Comparison of ENCODE assay signal across 9 mouse cellular contexts in genomic region chr8:86668750-86669149, GRCm38 (mm10). TPM values are rescaled to one million over a fixed set of nuclear protein-coding genes. Genes with fewer than 3 reads are reported as not detected.
DNase-seq lines count a peak whose midpoint lies in the region; ATAC-seq and TF ChIP-seq lines count a peak whose summit lies in the region.
"Had no signal": no experiment of that assay in that cellular context is flagged by ENCODE, and none has a peak within 500 bp of the region (broad histone marks: within the 10 kb centered on the region; RNA-seq: fewer than 3 reads in every experiment).

No protein-coding gene starts in this region.

- ATAC-seq in hindbrain, embryonic 16.5 days, result no peak
- ATAC-seq in hindbrain, embryonic 14.5 days (ENCODE audit: low FRiP score), result no peak
- peak; percentile 66 for ATAC-seq in intestine, embryonic 15.5 days
- peak; percentile 80; the same call in 1 of the 2 replicates for ATAC-seq in limb, embryonic 15.5 days (ENCODE audit: insufficient number of reproducible peaks, low FRiP score, low TSS enrichment, low read depth)
- ATAC-seq in monocyte, adult 5-6 weeks (replicated peaks; ENCODE audit: insufficient number of reproducible peaks, low FRiP score, low TSS enrichment, poor library complexity, severe bottlenecking), result no peak
- ATAC-seq: forebrain, embryonic 13.5 days had no signal

- no peak overlapping the region for H3K4me3 ChIP-seq in hindbrain, embryonic 16.5 days (ENCODE audit: low read length)
- no peak overlapping the region for H3K4me3 ChIP-seq in hindbrain, embryonic 14.5 days (replicated peaks; ENCODE audit: low read length)
- H3K4me3 ChIP-seq in intestine, embryonic 15.5 days (replicated peaks), result no peak overlapping the region
- H3K4me3 ChIP-seq in limb, embryonic 15.5 days, result no peak overlapping the region
- H3K4me3 ChIP-seq: forebrain, embryonic 13.5 days had no signal

- H3K4me1 ChIP-seq in hindbrain, embryonic 16.5 days (ENCODE audit: control insufficient read depth, insufficient read depth, low read depth, low read length), result peaks cover 4% of the 10 kb centered on the region; the same call in 1 of the 2 replicates
- H3K4me1 ChIP-seq in hindbrain, embryonic 14.5 days (replicated peaks; ENCODE audit: control insufficient read depth, insufficient read depth, low read length), result no peaks in the 10 kb centered on the region
- H3K4me1 ChIP-seq in intestine, embryonic 15.5 days (replicated peaks), result no peaks in the 10 kb centered on the region
- no peaks in the 10 kb centered on the region for H3K4me1 ChIP-seq in limb, embryonic 15.5 days
- H3K4me1 ChIP-seq: forebrain, embryonic 13.5 days had no signal

- no peak for TF ChIP-seq CTCF in brain, embryonic 14.5 days (IDR thresholded peaks at IDR 0.05; ENCODE audit: borderline replicate concordance, extremely low read depth, insufficient read depth, insufficient read length)

- DNase-seq in hindbrain, embryonic 14.5 days (ENCODE audit: low spot score), result no peak
- DNase-seq in brain, embryonic 14.5 days (ENCODE audit: low read depth), result peak; percentile 60
- DNase-seq in thymus, postnatal 14 days, result no peak
- DNase-seq: retina, postnatal 1 day had no signal

- peaks cover 15% of the 10 kb centered on the region for H3K36me3 ChIP-seq in hindbrain, embryonic 16.5 days (ENCODE audit: control insufficient read depth, insufficient read depth, low read length)
- H3K36me3 ChIP-seq in hindbrain, embryonic 14.5 days (replicated peaks; ENCODE audit: control insufficient read depth, insufficient read depth), result peaks cover 66% of the 10 kb centered on the region
- H3K36me3 ChIP-seq in intestine, embryonic 15.5 days, result no peaks in the 10 kb centered on the region
- H3K36me3 ChIP-seq in limb, embryonic 15.5 days, result peaks cover 16% of the 10 kb centered on the region

- H3K9ac ChIP-seq in hindbrain, embryonic 16.5 days (ENCODE audit: low read depth, low read length), result no peak overlapping the region
- H3K9ac ChIP-seq in hindbrain, embryonic 14.5 days, result no peak overlapping the region
- H3K9ac ChIP-seq in intestine, embryonic 15.5 days, result no peak overlapping the region
- no peak overlapping the region for H3K9ac ChIP-seq in limb, embryonic 15.5 days
- H3K9ac ChIP-seq: forebrain, embryonic 13.5 days had no signal

- no peaks in the 10 kb centered on the region for H3K27me3 ChIP-seq in hindbrain, embryonic 16.5 days (replicated peaks; ENCODE audit: control insufficient read depth, insufficient read depth, low read length)
- H3K27me3 ChIP-seq in hindbrain, embryonic 14.5 days (ENCODE audit: control insufficient read depth, insufficient read depth, low read length), result no peaks in the 10 kb centered on the region
- H3K27me3 ChIP-seq in intestine, embryonic 15.5 days (replicated peaks), result no peaks in the 10 kb centered on the region
- no peaks in the 10 kb centered on the region for H3K27me3 ChIP-seq in limb, embryonic 15.5 days
- H3K27me3 ChIP-seq: forebrain, embryonic 13.5 days had no signal

- no peak overlapping the region for H3K4me2 ChIP-seq in hindbrain, embryonic 16.5 days (ENCODE audit: low read length)
- no peak overlapping the region for H3K4me2 ChIP-seq in hindbrain, embryonic 14.5 days (replicated peaks)
- H3K4me2 ChIP-seq in intestine, embryonic 15.5 days (replicated peaks), result no peak overlapping the region
- H3K4me2 ChIP-seq in limb, embryonic 15.5 days, result no peak overlapping the region
- H3K4me2 ChIP-seq: forebrain, embryonic 13.5 days had no signal

- H3K9me3 ChIP-seq in hindbrain, embryonic 16.5 days (ENCODE audit: control insufficient read depth, low read length), result no peaks in the 10 kb centered on the region
- H3K9me3 ChIP-seq in hindbrain, embryonic 14.5 days (ENCODE audit: control insufficient read depth, low read length), result no peaks in the 10 kb centered on the region
- no peaks in the 10 kb centered on the region for H3K9me3 ChIP-seq in intestine, embryonic 15.5 days
- H3K9me3 ChIP-seq in limb, embryonic 15.5 days, result no peaks in the 10 kb centered on the region
- H3K9me3 ChIP-seq: forebrain, embryonic 13.5 days had no signal

- no peak for TF ChIP-seq POLR2A in brain, embryonic 14.5 days (IDR thresholded peaks at IDR 0.05; ENCODE audit: borderline replicate concordance, extremely low read depth, insufficient read depth, insufficient read length, poor library complexity, severe bottlenecking)

- peak overlapping the region; percentile 29; the same call in 1 of the 2 replicates for H3K27ac ChIP-seq in hindbrain, embryonic 16.5 days (ENCODE audit: low read depth, low read length)
- H3K27ac ChIP-seq in hindbrain, embryonic 14.5 days, result no peak overlapping the region
- H3K27ac ChIP-seq in intestine, embryonic 15.5 days, result no peak overlapping the region
- H3K27ac ChIP-seq in limb, embryonic 15.5 days, result peak overlapping the region; percentile 54
- H3K27ac ChIP-seq: forebrain, embryonic 13.5 days had no signal

RNA-seq across cellular contexts. Expression of gene Lonp2, which starts 44.9 kb away (rescaled TPM):
- polyA plus RNA-seq in hindbrain, embryonic 16.5 days (2015; fragmentation: Nextera tagmentation; extraction: Ambion mirVana), result 91.5 and 93.5 TPM in 2 replicates
- 83.4 and 92.0 TPM in 2 replicates for polyA plus RNA-seq in hindbrain, embryonic 14.5 days (2014; fragmentation: Nextera tagmentation; extraction: Ambion mirVana)
- 45.2 and 53.5 TPM in 2 replicates for polyA plus RNA-seq in brain, embryonic 14.5 days (2012; rRNA removed)
- polyA plus RNA-seq in intestine, embryonic 15.5 days (2015; fragmentation: Nextera tagmentation; extraction: Ambion mirVana), result 60.9 and 63.0 TPM in 2 replicates
- polyA plus RNA-seq in limb, embryonic 15.5 days (2015; fragmentation: Nextera tagmentation; extraction: Ambion mirVana), result 53.3 and 56.3 TPM in 2 replicates
- total RNA-seq in monocyte, adult 5-6 weeks (2017), result 61.5 to 94.5 TPM (median 63.1 TPM) in 3 replicates

Comparison
In these comparisons a context has a peak if more than half of its experiments do, and no peak if none do; other contexts are left out.
1. H3K27ac ChIP-seq: peak in hindbrain, embryonic 16.5 days (single experiment) and limb, embryonic 15.5 days (single experiment); none in hindbrain, embryonic 14.5 days (single experiment) and intestine, embryonic 15.5 days (single experiment).
2. ATAC-seq: peak in intestine, embryonic 15.5 days (single experiment) and limb, embryonic 15.5 days (single experiment); none in hindbrain, embryonic 16.5 days (single experiment), hindbrain, embryonic 14.5 days (single experiment) and monocyte, adult 5-6 weeks (single experiment).